Mouse (Mus musculus) CD8-positive naive resting alpha-beta T cell, adult 2 months (primary cell): Measurements from ENCODE around the gene Cct8l1.

Source experiments
- DNase-seq, 2 experiments: peaks; one replicate each; pipeline ENCODE4 v3.0.0; 2022; ENCODE audit warnings: low read depth in 2 of 2, low spot score in 2 of 2

Gene Cct8l1

DNA sequence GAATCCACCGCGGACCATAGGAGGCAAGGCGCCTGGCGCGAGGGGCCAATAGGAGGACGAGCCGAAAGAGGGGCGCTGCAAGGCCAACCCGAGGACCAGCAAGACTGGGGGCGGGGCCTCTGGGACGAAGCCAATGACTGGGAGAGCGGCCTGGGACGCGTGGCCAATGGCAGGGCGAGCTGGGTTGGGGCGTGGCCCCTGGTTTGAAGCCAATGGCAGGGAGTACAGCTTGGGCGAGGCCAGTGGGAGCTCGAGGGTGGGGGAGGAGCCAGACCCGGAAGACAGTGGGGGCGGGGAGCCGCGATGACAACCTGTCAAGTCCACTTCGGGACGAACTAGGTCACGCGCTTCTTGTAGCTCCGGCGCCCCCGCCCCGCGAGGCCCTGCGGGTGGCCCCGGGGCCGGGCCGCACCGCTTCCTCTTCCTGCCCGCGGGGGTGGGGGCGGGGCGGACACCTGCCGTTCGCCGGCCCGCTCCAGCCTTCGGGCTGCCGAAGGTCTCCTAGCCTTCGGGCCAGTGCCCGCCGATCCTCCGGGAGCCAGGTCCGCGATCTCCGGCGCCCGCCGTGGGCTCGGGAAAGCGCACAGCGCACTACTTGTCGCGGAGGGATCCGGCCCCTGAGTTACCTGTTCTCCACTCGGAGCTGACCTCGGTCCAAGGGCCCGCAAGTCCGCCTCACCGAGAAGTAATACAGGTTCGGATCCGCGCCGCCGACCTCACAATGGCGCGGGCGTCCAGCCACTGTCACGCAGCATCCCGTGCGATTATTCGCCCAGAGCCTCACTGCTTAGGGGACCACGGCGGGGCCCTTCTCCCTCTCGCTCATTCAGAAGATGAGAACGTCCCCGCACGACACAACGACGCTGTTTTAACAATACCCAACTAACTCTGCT is 13.9 kb downstream of the Cct8l1 start:
- DNase-seq: peak; percentile 96

DNA sequence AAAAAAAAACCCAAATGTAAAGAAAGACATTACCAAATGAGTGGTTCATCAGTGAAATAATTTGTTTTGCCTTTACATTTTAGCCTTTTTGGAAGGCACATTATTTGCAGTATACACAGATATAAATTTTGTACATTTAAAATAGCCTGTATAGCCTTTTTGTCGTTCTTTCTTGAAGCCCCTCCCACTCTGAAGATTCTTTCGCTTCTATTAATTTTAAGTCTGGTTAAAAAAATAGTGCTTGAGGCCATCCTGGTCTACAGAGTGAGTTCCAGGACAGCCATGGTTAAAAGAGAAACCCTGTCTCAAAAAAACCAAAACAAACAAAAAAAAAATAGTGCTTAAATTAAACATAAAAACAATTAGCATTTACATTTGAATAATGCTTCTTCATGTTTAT is 14.8 kb downstream of the Cct8l1 start:
- no peak for DNase-seq

DNA sequence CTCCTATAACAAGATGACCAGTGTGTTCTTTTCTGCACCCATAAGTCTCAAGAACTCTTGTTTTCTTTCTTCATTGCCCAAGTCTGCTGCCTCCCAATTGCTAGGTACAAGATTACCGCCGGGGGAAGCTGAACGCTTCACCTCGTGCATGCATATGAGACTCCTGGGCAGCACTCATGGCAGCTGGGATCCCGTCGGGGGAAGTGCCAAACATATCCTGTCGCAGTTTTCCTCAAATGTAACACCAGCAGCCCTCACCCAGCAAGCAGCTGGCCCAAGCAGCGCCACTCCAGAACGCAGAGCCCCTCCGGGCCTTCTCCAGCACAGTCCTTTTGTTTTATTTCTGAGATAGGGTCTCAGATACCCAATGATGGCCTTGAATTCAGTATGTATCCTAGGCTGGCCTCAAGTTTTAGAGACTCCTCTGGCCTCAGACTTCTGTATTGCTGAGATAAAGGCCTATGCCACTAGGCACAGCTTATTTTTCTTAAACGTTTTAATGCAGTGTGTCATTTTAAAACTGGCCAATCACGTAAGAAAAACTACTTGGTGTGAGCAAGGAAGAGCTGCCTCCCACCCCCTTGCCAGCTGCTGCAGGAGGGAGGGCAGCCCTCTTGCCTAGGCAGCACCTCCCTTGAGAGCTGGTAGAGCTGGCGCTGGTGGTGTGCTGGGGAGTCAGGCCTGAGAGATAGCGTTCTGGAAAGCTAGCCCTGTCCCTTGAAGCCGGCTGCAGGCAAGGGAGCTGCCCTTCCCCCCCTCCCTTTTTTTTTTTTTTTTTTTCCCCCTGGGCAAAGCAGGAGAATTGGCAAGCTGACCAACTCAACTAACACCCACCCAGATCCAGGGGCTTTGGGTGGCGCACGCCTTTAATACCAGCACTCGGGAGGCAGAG is 16.6 kb downstream of the Cct8l1 start:
- DNase-seq: no peak

DNA sequence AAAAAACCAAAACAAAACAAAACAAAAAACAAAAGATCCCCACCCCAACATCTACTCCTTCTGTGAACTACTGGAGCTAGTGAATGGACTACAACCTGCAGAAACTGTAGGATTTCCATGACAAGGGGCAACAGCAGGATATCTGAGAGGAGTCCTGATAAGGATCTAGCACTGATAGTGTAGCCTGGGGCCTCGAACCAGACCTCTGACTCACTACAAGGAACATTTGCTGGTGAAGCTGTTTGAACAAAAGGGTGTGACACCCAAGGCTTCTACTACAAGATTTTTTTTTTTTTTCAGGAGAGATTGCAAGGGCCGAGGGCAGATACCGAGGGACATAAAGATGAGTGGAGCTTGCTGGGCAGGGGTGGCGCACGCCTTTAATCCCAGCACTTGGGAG is 17.4 kb downstream of the Cct8l1 start:
- no peak for DNase-seq

DNA sequence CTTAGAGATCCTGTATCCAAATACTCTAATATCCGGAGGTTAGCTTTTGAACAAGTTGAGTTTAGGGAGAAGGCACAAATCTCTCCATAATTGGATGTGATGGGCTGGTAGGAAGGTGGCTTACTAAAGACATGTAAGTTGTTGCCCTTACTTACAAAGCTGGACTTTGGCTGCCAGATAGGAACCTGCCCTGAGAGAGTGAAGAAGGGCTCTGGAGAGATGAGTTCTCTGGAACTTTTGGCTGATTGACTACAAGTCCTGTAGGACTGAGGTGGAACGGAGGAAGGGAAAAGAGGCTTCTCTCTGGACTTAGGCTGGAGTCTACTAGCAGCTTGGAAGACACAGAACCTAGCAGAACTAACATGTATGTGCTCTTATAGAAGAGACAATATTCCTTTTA is 19.7 kb downstream of the Cct8l1 start:
- no peak for DNase-seq

DNA sequence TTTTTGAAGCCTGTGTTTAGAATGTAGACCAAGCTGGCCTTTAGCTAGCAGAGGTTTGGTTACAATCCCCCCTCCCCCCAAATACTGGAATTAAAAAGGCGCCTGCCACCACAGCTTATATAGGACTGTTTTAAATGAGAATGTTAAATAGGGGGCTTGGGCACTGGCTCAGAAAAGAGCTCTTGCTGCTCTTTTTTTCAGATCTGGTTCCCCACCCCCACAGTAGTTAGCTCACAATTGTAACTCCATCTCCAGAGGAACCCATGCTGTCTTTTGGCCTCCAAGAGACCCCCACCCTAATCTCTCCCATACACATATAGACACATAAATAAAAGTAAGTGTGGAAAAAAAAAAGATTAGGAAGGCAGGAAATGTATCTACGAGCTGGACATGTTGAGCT is 20.6 kb downstream of the Cct8l1 start:
- DNase-seq: no peak

DNA sequence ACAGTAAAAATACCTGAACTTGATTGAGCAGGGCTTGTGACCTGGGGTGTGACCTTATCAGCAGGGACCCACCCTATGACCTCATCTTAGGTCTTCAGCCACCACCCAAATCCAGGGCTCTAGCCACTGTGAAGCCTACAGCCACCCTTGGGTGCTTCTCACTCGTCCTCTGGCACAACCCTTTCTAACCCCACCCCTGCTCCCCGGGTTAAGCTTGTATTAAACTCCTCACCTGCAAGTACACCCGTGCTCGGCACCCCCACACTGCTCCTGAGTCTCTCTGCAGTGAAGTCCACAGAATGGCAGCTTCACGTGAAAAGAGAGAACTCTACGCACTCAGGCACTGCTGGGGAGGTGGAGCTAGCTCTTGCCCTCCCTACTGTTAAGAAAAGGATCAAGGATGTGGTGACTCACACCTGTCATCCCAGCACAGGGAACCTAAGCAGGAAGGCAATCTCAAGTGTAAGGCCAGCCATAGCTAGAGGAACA is 21.1 kb downstream of the Cct8l1 start:
- no peak for DNase-seq

DNA sequence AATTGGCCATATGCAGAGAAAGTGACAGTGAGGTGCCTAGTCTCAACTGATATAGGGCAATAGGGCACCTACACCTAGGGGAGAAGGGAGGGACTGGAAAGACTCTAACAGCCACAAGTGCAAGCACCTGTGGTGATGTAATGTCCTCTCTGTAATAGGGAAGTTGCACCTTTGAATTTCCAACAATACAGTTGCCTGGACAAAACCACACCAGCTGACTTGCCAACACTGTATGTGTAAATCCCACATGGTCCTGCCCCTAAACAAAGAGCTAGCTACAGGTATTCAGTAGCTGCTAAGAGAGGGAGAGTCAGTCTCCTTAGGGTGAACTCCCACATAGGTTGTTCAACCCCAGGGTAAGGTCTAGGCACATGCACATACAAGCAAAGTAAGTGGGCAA is 24.5 kb downstream of the Cct8l1 start:
- DNase-seq: no peak

DNA sequence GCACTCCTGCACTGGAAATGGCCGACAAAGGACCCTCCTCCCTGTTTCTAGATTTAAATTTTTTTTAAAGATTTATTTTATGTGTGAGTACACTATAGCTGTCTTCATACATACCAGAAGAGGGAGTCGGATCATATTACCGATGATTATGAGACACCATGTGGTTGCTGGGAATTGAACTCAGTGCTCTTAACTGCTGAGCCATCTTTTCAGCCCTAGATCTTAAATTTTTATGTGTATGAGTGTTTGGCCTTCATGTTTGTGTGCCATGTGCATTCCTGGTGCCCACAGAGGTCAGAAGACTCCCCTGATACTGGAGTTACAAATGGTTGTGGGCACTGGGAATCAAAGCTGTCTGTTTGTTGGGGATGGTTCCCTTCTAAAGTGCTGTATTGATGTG is 25.1 kb downstream of the Cct8l1 start:
- no peak for DNase-seq

DNA sequence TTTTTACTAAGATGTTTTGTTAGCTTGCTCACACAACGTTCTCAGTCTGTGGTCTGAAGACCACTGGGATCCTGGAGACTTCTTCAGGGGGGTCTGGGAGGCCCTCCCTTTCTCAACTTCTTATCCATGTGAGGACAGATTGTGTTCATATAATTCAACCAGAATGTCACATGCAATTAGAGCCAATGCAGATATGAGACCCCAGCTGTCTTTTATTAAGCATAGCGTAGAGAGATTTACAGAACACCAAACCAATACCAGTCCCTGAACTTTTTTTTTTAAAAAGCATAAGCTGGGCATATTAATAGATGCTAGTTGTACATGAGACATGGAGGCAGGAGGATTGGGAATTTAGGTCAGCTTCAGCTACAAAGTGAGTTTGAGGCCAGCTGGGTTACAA is 25.8 kb downstream of the Cct8l1 start:
- DNase-seq: no peak

DNA sequence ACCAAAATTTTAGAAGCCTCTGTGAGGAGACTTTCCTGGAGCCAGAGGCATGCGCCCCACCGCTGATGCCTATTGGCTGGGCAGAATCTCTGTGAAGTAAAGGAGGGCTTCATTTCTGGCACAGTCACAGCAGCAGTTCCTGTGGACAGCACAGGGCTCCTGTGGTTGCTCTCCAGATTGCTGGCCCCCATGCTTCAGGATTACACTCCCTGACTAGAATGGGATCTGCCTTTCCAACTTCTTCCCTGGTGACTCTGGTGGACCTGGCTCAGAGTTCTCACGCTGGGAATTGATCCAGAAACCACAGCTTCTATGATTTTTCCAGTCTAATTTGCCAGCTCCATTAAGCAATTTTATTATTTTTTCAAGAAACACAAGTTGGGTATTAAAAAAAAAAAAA is 28.2 kb downstream of the Cct8l1 start:
- DNase-seq: no peak

DNA sequence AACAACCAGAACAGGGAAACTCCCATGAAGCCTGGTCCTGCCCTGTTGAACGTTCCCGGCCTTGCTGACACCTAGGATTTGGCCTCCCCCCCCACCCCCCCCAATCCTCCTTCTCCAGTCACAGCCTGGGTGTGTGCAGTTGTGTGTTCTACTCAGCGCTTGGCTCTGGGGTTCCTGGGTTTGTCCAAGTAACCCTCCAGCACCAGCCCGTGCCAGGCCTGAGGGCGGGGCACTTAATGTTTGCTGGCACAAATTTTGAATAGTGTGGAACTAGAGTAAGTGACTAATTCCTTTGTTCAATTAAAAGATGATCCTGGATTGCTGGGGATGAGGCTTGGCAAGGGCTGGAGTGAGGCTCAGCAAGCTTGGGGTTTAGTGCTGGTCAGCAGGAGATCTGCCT is 28.7 kb downstream of the Cct8l1 start:
- no peak for DNase-seq

DNA sequence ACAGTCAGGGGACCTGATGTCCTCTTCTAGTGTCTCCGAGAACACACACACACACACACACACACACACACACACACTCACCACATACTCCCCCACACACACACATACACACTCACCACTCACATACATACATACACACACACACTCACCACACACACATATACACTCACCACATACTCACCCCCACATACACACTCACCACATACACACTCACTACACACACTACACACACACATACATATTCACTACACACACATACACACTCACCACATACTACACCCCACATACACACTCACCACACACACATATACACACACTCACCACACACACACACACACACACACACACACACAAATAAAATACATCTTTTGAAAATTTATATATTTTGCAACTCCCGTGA is 31.0 kb downstream of the Cct8l1 start:
- no peak for DNase-seq

DNA sequence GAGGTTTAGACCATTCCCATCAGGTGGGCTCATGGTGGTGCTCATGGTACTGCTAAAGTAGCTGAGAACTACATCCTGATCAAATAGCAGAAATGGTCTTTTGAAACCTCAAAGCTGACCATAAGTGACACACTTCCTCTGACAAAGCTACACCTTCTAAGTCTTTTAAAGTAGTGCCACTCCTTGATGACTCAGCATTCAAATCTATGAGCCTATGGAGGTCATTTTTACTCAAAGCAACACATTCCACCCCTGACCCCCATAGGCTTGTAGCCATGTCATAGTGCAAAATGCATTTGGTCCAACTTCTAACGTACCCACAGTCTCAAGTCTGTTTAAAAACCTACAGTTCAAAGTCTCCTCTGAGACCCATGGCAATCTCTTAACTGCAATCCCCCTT is 35.0 kb downstream of the Cct8l1 start:
- DNase-seq: no peak

DNA sequence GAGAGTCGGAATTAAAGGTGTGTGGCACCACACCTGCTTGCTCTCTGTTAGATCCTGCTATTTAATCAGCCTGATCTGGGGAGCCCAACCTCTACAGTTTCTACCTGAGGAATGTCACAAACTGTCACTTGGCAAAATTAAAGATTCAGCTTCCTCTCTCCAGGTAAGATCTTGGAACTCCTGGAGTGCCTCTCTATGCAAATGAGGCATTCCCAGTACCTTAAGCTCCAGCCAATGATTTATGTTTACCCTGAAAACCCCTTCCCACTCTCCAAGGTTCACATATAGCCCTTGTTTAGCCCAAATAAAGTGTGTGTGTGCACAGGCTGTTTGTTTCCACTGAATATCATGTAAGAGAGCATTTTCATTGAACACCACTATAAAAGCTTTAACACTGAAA is 38.3 kb downstream of the Cct8l1 start:
- no peak for DNase-seq

DNA sequence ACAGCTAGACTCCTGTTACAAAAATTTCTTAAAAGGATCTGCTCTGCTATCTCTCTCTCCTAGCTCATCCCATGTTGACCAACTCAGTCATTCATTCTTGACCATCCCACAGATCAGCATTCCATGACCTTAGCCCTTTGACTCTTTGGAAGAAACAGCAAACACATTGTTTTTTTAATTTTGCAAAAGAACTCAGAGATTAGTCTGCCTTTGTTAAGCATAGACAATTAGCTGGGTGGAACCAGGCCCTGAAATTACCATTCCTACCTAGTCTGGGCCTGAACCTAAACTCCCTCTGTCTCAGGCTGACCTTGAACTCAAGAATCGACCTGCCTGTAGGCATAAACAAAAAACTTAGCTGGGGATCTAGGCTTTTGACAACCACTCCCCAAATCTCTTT is 38.8 kb downstream of the Cct8l1 start:
- no peak for DNase-seq

DNA sequence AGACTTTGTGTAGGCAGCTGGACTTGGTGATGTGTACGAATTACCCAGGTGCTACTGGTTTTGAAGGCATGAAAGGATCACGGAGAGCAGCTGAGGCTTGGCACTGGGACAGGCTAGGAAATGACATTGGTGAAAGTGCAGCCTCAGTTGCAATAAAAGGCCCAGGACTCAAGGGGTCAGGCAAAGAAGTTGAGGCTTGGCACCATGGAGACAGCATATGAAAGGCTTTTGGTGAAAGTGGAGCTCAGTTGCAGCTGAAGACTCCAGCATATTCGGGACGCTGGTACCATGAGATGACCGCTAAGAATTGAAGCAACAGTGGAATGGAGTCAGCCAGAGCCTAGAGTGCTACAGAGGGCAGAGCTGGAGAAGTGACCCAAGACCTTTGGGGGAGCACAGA is 39.8 kb downstream of the Cct8l1 start:
- no peak for DNase-seq

DNA sequence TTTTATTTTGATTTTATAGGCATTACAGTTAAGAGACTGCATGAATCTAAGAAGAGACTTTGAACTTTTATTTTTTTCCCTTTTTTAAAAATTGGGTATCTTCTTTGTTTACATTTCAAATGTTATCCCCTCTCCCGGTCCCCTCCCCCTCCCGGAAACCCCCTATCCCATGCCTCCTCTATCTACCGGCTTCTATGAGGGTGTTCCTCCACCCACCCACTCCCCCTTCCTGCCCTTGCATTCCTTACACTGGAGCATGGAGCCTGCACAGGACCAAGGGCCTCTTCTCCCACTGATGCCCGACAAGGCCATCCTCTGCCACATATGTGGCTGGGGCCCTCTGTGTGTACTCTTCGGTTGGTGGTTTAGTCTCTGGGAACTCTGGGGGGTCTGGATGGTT is 40.5 kb downstream of the Cct8l1 start:
- no peak for DNase-seq
